Mouse (Mus musculus): Measurements from ENCODE around the gene Zfhx3.

The Zfhx3 gene

DNA sequence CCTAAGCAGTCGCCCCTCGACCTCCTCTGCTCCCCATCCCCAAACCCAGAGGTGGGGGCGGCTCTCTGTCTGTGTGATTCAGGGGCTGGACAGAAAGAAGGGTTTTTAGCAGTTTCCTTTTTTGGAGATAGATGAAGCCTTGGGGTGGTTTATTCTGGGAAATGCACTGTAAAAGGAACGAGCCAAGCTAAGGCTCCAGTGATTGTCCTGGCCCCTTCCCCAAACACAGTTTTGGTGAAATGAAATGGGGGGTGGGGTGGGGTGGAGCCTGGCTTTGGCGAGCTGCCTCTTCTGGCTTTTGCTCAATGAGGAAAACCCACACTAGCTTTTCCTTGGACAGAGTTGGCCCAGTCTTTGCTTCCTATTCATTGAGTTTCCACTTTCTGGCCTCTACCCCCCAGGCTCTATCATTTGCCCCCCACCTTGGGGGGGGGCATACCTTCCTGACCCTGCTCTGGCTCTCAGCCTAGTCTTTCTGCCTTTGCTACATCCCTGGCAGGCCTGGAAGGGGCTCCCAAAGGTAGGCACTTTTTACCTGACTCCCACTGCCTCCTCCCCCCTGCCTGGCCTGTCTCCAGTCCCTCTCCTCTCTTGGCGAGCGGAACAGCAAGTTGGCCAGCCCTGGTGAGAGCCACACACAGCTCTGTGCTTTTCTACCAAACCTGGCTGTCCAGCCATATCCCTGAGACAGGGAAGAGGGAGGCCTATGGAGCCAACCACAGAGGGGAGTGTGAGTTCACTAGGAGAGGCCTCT, 955.1 kb downstream of the Zfhx3 start:
- no peak for DNase-seq (ENCODE audit: low spot score)

DNA sequence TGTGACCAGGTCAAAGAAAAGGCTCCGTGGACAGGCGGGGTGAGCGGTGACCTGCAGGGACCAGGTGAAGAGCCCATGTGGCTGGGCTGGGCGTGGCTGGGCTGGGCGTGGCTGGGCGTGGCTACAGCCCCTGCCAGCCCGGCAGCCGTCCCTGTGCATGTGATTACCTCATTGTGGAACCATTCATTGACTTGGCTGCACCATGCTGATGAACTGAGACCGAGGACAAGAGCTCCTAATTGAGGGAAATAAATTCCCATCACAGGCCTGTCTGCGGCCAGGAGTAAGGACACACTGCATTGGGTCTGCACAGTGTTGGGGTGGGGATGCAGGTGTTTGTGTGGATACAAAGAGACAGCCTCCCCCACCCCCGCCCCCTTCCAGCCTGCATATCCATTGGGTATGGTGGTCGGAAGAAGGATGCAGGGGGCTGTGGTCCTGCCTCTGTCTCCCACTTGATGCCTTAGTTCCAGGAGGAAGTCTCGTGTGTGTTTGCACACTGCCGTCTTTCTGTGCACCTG, 956.9 kb downstream of the Zfhx3 start:
- DNase-seq (ENCODE audit: low spot score) = no peak

DNA sequence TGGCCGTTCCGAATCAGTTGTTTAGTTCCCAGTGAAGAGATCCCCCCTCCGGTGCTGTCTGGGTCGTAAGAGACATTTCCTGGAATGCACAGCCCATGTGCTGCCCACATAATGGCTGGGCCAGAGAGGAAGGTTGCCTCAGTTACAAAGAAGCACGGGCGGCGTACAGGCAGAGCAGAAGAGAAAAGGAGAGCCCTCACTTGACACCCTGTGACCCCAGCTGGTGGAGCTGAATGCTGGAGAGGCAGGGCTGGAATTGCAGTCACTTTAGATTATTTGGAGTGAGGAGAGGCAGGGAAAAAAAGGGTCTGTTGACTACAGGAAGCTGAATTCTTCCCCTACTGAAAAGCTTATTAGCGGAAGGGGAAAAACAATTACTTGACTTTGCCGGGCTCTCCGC, 958.1 kb downstream of the Zfhx3 start:
- DNase-seq (ENCODE audit: low spot score) = no peak

DNA sequence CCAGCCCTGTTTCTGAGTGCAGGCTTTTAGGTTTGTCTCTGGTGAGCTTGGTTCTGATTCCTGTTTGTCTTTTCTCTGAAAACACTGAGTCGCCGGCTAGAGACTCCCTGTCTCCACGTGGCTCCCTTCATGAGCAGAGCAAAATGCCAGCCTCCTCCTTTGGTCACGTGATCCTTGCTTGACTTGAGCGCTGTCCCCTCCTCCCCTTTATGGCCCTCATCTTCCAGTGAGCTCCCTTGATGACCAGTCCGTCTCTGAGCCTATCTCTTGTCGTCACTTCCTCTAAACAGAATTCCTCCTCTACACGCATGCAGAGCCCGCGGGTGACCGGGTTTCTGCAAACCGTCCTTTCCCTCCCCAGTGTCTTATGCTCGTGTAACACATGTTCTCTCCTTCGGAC, 958.8 kb downstream of the Zfhx3 start:
- DNase-seq (ENCODE audit: low spot score) = no peak

DNA sequence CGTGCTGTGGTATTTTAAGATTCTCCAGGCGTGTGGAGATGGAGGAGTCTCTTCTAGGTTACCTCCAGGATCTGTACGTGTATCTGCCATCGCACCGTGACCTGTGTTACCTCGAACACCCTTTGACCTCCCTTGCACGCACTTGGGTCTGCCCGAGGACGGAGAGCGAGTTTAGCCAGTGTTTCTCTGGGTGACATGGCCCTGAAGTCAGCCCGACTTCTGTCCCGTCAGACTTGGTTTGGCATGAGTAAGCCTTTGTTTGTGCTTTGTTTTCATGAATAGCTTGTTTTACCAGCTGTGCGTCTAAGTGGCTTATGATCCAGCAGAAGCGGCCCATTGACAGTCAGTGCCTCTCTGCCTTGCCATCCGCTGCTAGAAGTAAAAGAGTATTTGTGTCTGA, 961.1 kb downstream of the Zfhx3 start:
- DNase-seq (ENCODE audit: low spot score) = no peak

DNA sequence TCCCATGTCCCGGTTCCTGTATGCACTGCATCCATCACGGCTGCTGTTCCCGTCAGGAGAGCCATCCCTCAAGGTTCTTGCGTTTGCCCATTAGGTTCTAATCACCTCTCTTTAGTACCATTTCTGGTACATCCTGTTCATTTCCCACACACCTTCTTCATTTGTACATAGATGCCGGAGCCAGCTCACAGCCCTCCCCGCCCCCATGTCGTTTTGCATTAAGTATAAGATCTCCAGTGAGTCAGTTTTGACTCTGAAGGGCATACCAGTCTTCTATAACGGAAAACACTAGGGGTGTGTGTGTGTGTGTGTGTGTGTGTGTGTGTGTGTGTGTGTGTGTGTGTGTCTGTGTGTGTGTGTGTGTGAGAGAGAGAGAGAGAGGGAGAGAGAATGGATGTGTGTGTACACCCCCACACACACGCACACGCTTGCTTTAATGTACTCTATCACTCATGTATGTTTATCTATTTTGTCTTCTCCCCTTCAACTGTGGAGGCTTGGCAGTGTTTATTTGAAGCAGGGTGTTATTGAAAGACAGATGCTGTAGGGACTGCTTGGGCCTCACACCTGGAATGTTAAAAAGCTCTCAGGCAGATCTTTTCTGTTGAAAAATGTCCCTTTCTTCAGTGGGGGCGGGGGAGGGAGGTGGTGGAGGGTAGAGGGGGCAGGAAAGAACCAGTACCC, 962.0 kb downstream of the Zfhx3 start:
- no peak for DNase-seq (ENCODE audit: low spot score)

DNA sequence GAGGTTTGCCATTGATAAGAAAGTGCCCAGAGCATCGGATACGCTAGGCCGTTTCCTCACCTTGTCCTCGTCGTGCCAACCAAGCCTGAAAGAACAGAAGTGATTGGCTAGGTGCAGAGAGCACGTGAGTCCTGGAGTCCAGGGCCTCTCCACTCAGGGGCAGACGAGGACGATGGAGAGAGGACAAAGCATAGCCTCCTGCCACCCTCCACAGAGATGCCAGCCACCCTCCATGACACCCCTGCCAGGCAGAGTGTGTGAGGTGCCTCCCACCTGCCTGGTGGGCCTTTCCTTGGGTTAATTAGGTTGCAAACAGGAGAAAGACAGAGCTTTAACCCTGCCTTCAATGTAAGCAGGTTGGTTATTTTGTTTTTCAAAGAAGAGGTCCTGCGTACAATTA, 965.6 kb downstream of the Zfhx3 start:
- DNase-seq (ENCODE audit: low spot score) = no peak

DNA sequence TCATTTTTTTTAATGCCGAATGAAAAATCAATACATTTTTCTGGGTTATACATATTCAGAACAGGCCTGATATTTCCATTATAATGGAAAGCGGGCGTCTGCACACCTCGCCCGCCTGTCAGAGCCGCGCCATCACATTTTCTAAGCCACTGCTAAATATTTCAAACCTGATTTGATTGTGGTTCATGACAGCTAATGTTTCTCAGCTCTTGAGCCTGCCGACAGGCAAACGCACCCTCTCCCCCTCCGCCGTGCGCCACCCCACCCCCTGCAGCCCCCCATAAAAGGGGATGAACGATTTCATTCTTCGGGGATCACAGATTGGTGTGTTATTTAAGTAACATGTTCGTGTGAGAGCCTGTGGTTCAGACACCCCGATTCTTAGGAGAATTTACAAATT, 966.1 kb downstream of the Zfhx3 start:
- DNase-seq (ENCODE audit: low spot score) = no peak

DNA sequence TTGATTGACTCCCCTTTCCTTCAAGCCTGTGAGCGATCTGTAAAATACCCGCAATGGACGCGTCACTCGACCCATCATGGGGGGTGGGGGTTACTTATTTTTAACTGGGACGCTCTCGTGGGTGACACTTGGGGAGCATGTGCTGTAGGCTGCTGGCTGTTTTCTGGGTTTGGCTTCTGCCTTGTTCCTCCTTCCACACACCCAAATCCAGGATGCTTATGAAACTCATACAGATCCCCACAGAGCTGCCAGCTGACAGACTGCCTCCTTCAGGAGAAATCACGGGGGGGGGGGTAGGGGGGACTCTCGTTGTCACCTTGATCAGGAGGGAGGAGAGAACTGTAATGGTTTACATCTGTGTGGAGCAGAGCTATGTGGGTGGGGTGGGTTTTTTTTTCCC, 966.6 kb downstream of the Zfhx3 start:
- DNase-seq (ENCODE audit: low spot score) = no peak

DNA sequence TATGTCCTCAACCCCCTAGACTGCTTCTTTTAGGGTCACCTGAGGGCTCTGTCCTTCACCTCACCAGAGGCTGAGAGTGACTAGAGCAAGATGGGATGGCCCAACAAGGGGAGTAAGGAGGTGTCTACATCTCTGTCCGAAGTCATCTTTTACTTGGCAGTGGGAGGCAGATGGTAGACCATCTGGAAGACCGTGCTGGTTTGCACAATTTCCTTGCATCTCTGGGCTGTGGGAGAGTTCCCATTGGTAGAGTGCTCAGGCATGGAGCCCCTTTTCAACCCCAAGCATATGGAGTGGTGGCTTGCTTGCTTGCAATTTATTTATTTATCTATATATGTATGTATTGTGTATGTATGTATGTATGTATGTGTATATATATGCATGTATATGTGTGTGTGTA, 967.0 kb downstream of the Zfhx3 start:
- DNase-seq (ENCODE audit: low spot score) = no peak

DNA sequence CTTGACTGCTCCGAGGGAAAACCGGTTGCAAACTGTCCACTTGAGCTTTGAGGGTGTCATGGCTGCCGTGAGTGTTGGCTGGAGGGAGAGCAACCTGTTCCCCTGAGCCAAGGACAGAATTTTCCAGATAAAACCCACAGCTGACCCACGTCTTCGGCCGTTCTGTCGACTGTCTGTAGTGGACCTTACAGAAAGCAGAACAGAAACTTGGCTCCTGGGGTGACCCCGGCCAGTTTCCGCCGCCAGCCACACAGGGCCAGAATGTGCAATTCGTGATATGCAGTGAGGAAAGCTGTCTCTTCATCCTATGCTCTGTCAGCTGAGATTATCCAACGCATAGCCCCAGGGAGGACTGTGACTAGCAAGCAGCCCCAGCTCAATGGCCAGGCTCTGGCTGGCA, 968.4 kb downstream of the Zfhx3 start:
- DNase-seq (ENCODE audit: low spot score) = no peak

DNA sequence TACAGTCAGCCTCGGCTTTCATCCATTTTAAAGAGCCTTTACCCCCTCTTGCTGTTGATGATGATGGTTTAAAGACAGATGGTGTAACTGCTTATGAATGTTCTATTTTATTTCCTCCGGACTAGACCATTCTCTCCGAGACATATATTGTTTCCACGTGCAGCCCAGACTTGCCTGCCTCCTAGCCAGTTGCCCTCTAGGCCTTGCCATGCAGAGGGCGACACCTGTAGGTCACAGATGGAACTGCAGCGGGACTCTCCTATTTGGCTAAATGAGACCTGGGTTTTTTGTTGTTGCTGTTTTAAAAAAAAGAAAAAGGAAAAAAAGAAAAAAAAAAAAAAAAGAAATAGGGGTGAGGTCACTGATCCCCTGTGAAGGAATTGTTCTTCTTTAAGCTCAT, 969.1 kb downstream of the Zfhx3 start:
- DNase-seq (ENCODE audit: low spot score) = peak; percentile 90

DNA sequence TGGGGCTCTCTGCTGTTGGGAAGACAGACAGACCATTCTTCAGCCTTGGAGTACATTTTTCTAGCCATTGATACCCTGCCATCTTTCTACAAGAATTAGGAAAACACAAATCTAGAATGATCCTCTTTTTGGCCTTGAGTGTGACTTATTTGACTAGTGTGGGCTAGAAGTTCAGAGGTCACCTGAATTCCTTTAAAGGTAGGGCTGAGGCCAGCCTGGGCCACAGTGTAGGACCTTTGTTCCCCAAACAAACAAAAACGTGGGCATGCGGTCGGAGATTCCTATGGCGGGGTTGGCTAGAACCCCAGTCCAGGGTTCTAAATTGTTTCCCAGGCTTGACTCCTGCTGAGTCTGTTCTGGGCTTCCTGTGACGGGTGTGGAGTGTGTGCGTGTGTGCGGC, 970.6 kb downstream of the Zfhx3 start:
- no peak for DNase-seq (ENCODE audit: low spot score)

DNA sequence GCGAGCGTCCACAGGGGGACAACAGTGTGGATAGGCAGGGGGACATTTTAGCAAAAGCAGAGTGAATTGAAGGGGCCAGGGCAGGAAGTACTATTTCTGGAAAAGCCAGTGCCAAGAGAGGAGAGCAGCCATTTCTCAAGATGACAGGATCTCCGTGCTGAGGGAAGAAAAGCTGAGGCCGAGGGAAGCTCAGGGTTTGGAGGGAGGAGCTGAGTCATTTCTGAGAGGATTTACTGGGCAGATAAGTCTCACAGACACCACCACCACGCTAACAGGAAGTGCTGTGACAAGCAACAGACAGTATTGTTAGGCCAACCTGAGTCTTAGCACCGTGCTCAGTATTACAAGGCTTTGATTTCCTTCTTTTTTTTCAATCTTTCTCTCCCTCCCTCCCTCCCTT, 973.0 kb downstream of the Zfhx3 start:
- no peak for DNase-seq (ENCODE audit: low spot score)

DNA sequence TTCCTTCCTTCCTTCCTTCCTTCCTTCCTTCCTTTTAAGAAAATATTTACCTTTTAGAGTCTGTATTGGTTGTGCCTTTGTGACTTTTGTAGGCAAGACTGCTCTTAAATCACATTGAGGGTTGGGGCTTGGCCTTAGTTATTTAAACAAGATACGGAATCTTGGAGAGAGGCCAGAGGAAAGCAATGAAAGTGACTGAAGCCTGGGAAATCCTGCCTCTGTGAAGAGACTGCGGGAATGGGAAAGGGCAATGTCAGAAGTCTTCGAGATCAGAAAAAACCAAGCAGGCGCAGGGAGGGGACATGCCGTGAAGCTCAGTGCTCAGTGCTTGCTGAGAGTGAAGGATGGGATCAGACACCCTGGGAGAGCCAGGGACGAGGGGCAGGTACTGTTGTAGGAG, 973.4 kb downstream of the Zfhx3 start:
- DNase-seq (ENCODE audit: low spot score) = peak; percentile 84

DNA sequence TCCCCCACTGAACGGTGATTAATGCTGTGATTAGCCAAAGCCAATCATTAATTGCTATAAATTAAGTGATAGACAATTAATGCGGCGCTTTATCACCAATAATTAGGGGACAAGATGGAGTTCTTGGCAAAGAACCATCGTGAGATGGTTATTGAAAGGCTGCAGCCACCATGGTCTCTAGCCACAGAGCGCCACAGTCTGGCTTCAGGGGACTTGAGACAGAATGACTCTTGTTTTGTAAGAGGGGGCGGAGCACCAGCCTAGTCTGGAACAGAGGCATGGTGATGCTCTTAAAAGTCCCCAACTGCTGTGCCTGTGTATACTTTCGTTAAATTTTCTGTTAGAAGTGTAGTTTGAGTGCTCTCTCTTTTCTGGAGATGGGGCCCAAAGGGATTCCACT, 977.7 kb downstream of the Zfhx3 start:
- DNase-seq (ENCODE audit: low spot score) = no peak

DNA sequence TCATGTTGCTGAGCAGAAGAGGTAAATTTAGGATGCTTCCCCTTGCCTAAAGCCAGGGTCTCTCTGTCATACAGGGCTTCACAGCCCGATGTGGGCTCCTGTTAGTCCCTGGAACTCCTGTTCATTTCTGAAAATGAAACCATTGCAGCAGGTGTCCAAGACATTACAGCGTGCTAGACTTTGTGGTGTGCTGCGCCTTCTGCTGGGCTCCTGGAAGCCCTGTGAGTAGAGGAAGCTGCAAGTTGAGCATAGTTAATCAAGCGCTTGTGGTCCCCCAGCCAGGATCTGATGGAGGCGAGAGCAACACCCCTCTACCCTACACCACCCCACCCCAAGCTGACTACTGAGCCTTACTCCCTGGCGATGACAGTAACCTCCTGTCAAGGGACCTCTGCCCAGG, 980.7 kb downstream of the Zfhx3 start:
- DNase-seq (ENCODE audit: low spot score) = no peak

DNA sequence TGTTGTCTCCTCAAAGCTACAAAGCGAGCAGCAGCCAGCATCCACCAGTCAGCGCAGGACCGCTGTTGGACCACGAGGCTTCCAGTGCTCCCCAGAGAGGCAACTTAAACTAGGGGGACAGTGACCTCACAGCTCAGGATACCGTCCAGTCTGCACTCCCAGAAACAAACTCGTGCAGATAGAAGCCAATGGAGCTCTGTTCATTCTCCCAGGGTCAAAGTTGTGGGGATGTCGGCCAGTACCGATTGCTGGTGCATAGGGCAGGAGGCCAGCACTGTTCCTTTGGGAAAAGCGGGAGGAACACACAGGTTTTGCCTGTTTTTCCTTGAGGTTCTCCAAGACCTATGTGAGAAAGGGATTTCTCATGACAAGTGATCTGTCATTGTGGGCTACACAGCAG, 982.1 kb downstream of the Zfhx3 start:
- DNase-seq (ENCODE audit: low spot score) = no peak

DNA sequence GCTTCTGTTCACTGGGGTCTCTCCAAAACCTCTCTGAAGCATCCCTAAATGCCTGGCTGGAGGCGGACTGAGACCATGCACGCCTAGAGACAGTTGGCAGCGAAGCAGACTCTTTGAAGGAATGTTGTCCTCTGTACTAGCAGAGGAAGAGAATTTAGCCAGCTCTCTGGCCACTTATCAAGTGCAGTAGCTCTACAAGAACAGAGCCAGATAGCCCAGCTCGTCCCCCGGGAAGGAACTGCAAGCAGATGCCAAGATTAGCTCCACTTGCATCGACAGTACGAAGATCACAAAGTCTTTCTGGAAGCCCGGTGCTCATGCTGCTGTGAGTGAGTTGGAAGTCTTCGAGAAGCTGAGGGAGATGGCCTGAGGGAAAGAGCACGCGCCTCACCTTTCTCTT, 983.7 kb downstream of the Zfhx3 start:
- DNase-seq (ENCODE audit: low spot score) = no peak

DNA sequence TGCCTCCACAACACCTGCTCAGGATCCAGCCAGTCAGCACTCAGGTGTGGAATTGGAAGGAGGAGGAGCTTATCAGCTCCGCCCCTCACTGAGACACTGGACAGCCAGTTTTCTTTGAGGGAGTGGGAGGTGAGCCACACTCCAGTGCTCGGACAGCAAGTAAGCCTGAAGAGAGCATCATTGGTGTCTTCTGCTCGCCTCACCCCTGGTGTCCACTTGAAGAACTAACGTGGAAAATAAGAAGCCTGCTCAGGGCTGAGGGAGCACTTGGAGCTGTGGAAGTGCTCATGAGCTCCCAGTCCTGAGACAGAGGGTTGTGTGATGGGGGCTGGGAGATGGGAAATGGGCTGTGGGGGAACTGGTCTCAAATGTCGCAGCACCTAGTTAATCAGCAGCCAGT, 988.2 kb downstream of the Zfhx3 start:
- DNase-seq (ENCODE audit: low spot score) = no peak

DNA sequence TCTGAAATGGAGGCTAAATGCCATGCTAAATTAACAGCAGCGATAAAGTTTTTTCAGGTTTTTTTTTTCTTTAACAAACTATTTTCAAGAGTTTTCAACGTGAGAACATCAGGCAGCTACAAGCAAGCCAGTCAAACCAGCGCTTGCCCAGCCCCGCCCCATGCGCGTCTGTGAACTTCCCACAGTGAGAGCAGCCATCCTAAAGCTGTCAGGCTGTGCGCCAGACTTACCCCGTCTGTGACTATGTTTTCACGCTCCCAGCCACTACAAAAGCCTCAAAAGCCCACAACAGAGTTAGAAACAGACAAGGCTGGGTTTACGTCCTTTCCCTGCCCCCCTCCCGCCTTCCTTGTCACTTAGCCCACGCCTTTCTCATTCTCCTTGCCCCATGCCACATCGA, 989.4 kb downstream of the Zfhx3 start:
- no peak for DNase-seq (ENCODE audit: low spot score)

DNA sequence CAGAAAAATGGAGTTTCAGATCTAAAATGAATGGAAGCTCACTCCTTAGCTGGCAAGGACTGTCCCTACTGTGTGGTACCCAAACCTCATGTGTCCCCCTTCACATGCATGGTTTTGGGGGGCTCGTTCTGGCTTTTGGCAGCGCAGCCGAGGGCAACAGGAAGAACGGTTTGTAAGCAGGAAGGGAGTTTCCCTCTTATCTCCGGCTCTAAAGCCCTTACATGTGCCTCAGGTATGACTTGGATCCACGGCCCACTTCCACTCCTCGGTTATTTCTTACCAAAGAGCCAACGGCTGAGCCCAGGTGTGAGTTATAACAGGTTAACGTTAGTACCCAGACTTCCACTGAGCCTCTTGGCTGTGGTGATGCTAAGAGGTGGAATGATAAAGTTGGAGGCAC, 990.3 kb downstream of the Zfhx3 start:
- no peak for DNase-seq (ENCODE audit: low spot score)

DNA sequence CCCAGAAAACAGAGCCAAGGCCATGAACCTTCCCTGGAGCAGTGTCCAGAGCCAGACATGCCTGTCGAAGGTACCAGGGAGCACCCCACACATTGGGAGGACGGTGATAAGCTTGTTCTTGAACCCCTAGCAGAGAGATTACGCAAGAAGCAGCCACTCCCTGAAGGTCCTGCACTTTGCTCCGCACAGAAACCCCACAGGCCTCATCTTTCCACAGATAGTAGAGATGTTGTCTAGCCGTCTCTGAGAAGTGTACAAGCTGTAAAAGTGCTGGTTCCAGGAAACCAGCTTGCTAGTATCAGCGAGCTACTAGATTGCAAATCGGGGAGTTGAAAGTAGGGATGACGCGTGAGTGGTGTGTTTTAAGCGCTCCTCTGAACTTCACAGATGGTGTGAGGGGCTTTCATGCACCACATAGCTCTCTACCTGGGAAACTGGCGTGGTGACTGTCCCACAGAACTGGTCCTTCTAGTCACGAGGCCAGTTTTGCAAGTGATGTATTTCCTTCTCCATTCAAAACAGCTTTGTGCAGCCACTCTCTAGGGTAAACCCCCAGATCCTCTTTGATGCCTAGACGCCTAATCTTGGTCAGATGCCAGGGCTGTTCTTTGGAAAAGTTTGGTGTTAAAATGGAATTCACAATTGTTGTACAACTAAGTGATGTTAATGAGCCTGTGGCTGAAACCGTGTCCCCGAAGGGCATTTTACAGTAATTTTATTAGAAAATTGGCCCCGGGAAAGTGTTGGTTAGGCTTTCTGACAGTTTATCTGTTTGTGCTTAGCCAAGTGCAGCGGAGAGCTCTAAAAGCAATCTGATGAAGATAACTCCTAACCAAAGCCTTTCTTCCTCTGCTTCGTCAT, 993.6 kb downstream of the Zfhx3 start:
- DNase-seq (ENCODE audit: low spot score) = no peak

Measured in lung, postnatal 25 days (tissue).